ENCODE assay signal across 9 mouse cellular contexts in the genomic region with DNA sequence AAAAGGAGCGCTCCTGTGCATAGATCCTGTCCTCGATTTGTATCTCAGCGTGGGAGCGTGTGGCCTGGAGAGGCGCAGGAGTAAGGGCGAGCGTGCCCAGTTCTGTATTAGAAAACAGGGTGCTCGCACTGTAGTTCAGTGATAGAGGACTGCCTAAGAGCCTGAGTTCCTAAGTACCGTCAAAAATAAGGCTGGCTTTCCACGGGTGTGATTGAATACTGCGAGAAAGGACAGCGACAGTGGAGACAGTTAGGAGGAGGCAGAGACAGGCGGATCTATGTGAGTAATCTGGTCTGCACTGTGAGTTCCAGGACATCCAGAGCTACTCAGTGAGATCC. TPM values are rescaled to one million over a fixed set of nuclear protein-coding genes. Genes with fewer than 3 reads are reported as not detected.
A peak's percentile ranks its signal among the peaks of the same experiment; 100 is the strongest.
DNase-seq lines count a peak whose midpoint lies in the region; ATAC-seq and TF ChIP-seq lines count a peak whose summit lies in the region.
"Had no signal": no experiment of that assay in that cellular context is flagged by ENCODE, and none has a peak within 500 bp of the region (broad histone marks: within the 10 kb centered on the region; RNA-seq: fewer than 3 reads in every experiment).

No protein-coding gene starts in this region.

- no peak for DNase-seq in heart, postnatal 36 days
- DNase-seq in G1E (ENCODE audit: low spot score): no peak
- no peak for DNase-seq in hindbrain, embryonic 10.5 days (ENCODE audit: low spot score)
- DNase-seq in midbrain, embryonic 11.5 days (ENCODE audit: low spot score, missing footprints): no peak
- no peak for DNase-seq in right cerebral cortex, postnatal 10 days (ENCODE audit: low spot score in 2 of 2)
- no peak for DNase-seq in frontal cortex, postnatal 14 days (ENCODE audit: low spot score in 2 of 2)
- DNase-seq in frontal cortex, postnatal 10 days (ENCODE audit: low spot score in 2 of 2): no peak

- H3K27ac ChIP-seq in heart, embryonic 14.5 days (replicated peaks in 1 of 2; ENCODE audit: control insufficient read depth in 1 of 2, insufficient read depth in 1 of 2, low read depth in 2 of 2, low read length in 2 of 2): no peak overlapping the region
- H3K27ac ChIP-seq in hindbrain, embryonic 10.5 days: peak overlapping the region; percentile 87
- no peak overlapping the region for H3K27ac ChIP-seq in midbrain, embryonic 11.5 days (ENCODE audit: low read depth, low read length)

- H3K4me1 ChIP-seq in heart, embryonic 14.5 days (ENCODE audit: control insufficient read depth in 2 of 2, insufficient read depth in 2 of 2, low read length in 2 of 2): peaks cover 4 to 5% of the 10 kb centered on the region in 2 experiments; a peak in 2 of 4 replicates
- peaks cover 26% of the 10 kb centered on the region for H3K4me1 ChIP-seq in G1E (ENCODE audit: insufficient read depth, low read depth, low read length)
- H3K4me1 ChIP-seq in hindbrain, embryonic 10.5 days (replicated peaks): peaks cover 20% of the 10 kb centered on the region
- peaks cover 3% of the 10 kb centered on the region; the same call in 1 of the 2 replicates for H3K4me1 ChIP-seq in midbrain, embryonic 11.5 days (ENCODE audit: control insufficient read depth, insufficient read depth, low read length)

- under 1% methylated on average over 13 of the region's 13 CpGs for WGBS in heart, embryonic 14.5 days
- WGBS in hindbrain, embryonic 10.5 days: 5% methylated on average over 13 of the region's 13 CpGs
- WGBS in midbrain, embryonic 11.5 days: 3% methylated on average over 13 of the region's 13 CpGs

- peak overlapping the region; percentile 60 for H3K4me3 ChIP-seq in heart, embryonic 14.5 days (ENCODE audit: control insufficient read depth in 1 of 2, insufficient read depth in 1 of 2, low read depth in 1 of 2, low read length in 2 of 2)
- peak overlapping the region; percentile 73; the same call in 1 of the 2 replicates for H3K4me3 ChIP-seq in G1E (ENCODE audit: low read depth, low read length)
- peak overlapping the region; percentile 74 for H3K4me3 ChIP-seq in hindbrain, embryonic 10.5 days
- peak overlapping the region; percentile 58 for H3K4me3 ChIP-seq in midbrain, embryonic 11.5 days (ENCODE audit: low read depth, low read length)

- TF ChIP-seq CTCF in G1E (IDR thresholded peaks at IDR 0.05; ENCODE audit: low read depth, low read length): no peak

- ATAC-seq in heart, embryonic 14.5 days (ENCODE audit: insufficient number of reproducible peaks, insufficient read depth, low FRiP score, low read depth): no peak
- no peak for ATAC-seq in G1E (ENCODE audit: extremely low read depth, insufficient number of reproducible peaks, low FRiP score, poor library complexity, severe bottlenecking)
- no peak for ATAC-seq in midbrain, embryonic 11.5 days (ENCODE audit: low FRiP score)

- peak overlapping the region; percentile 70; the same call in 1 of the 2 replicates for H3K9ac ChIP-seq in heart, embryonic 14.5 days (ENCODE audit: low read length)
- peak overlapping the region; percentile 43 for H3K9ac ChIP-seq in midbrain, embryonic 11.5 days (ENCODE audit: low read length)

- H3K36me3 ChIP-seq in heart, embryonic 14.5 days (ENCODE audit: control insufficient read depth, insufficient read depth, low read length): no peaks in the 10 kb centered on the region
- H3K36me3 ChIP-seq in G1E (replicated peaks): no peaks in the 10 kb centered on the region
- no peaks in the 10 kb centered on the region for H3K36me3 ChIP-seq in hindbrain, embryonic 10.5 days
- H3K36me3 ChIP-seq in midbrain, embryonic 11.5 days (ENCODE audit: control insufficient read depth, insufficient read depth, low read length): no peaks in the 10 kb centered on the region

- H3K4me2 ChIP-seq in heart, embryonic 14.5 days (ENCODE audit: low read length): peak overlapping the region; percentile 99
- H3K4me2 ChIP-seq in midbrain, embryonic 11.5 days: peak overlapping the region; percentile 92

- intact Hi-C loops in heart, postnatal 36 days (cut with DNase I): loop anchor here (2.0 kb wide), 1 partner anchor 15 kb away; no protein-coding TSS in a partner anchor

- no peaks in the 10 kb centered on the region for H3K9me3 ChIP-seq in heart, embryonic 14.5 days (ENCODE audit: control insufficient read depth, low read length)
- H3K9me3 ChIP-seq in G1E (replicated peaks): no peaks in the 10 kb centered on the region
- H3K9me3 ChIP-seq in hindbrain, embryonic 10.5 days: no peaks in the 10 kb centered on the region
- H3K9me3 ChIP-seq in midbrain, embryonic 11.5 days (ENCODE audit: control insufficient read depth, low read length): no peaks in the 10 kb centered on the region

- H3K27me3 ChIP-seq in heart, embryonic 14.5 days (ENCODE audit: control insufficient read depth, insufficient read depth, low read length): no peaks in the 10 kb centered on the region
- H3K27me3 ChIP-seq in G1E (ENCODE audit: insufficient read depth, low read length): no peaks in the 10 kb centered on the region
- H3K27me3 ChIP-seq in hindbrain, embryonic 10.5 days (ENCODE audit: insufficient read depth, poor library complexity, severe bottlenecking): peaks cover 33% of the 10 kb centered on the region
- no peaks in the 10 kb centered on the region; the same call in none of the 2 replicates for H3K27me3 ChIP-seq in midbrain, embryonic 11.5 days (ENCODE audit: control insufficient read depth, insufficient read depth, low read length)

RNA-seq across cellular contexts. Expression of a gene that starts 0.3 kb away (rescaled TPM):
- 4.8 and 5.1 TPM in 2 replicates for polyA plus RNA-seq in heart, embryonic 14.5 days (2014; fragmentation: Nextera tagmentation; extraction: Ambion mirVana)
- total RNA-seq in heart, postnatal 36 days (2021): 1 to 10 TPM; 7.3 to 8.2 TPM
- 8.2 and 10.2 TPM in 2 replicates for total RNA-seq in G1E (2014; fragmentation: Nextera tagmentation)
- 1.9 TPM in 2 replicates for total RNA-seq in G1E (2017)
- 1.5 and 1.7 TPM in 2 replicates for polyA plus RNA-seq in G1E (2012)
- polyA plus RNA-seq in hindbrain, embryonic 10.5 days (2016; fragmentation: Nextera tagmentation; extraction: Ambion mirVana): 18.6 and 18.8 TPM in 2 replicates
- polyA plus RNA-seq in midbrain, embryonic 11.5 days (2014; fragmentation: Nextera tagmentation; extraction: Ambion mirVana): 8.6 and 9.3 TPM in 2 replicates

RNA-seq across cellular contexts. Expression of a gene that starts 20.9 kb away (rescaled TPM):
- not detected in 2 replicates for polyA plus RNA-seq in heart, embryonic 14.5 days (2014; fragmentation: Nextera tagmentation; extraction: Ambion mirVana)
- total RNA-seq in heart, postnatal 36 days (2021): not detected
- total RNA-seq in G1E (2014; fragmentation: Nextera tagmentation) (0.45 TPM in 1 of 2 replicates, not detected in the other), G1E (2017) (0.06 TPM in 1 of 2 replicates, not detected in the other)
- polyA plus RNA-seq in G1E (2012): 0.03 TPM in 1 of 2 replicates, not detected in the other
- not detected in 2 replicates for polyA plus RNA-seq in hindbrain, embryonic 10.5 days (2016; fragmentation: Nextera tagmentation; extraction: Ambion mirVana)
- not detected in 2 replicates for polyA plus RNA-seq in midbrain, embryonic 11.5 days (2014; fragmentation: Nextera tagmentation; extraction: Ambion mirVana)
- total RNA-seq: neutrophil, adult 5-6 weeks had no signal
